ENCODE assay signal across 10 mouse cellular contexts in the genomic region with DNA sequence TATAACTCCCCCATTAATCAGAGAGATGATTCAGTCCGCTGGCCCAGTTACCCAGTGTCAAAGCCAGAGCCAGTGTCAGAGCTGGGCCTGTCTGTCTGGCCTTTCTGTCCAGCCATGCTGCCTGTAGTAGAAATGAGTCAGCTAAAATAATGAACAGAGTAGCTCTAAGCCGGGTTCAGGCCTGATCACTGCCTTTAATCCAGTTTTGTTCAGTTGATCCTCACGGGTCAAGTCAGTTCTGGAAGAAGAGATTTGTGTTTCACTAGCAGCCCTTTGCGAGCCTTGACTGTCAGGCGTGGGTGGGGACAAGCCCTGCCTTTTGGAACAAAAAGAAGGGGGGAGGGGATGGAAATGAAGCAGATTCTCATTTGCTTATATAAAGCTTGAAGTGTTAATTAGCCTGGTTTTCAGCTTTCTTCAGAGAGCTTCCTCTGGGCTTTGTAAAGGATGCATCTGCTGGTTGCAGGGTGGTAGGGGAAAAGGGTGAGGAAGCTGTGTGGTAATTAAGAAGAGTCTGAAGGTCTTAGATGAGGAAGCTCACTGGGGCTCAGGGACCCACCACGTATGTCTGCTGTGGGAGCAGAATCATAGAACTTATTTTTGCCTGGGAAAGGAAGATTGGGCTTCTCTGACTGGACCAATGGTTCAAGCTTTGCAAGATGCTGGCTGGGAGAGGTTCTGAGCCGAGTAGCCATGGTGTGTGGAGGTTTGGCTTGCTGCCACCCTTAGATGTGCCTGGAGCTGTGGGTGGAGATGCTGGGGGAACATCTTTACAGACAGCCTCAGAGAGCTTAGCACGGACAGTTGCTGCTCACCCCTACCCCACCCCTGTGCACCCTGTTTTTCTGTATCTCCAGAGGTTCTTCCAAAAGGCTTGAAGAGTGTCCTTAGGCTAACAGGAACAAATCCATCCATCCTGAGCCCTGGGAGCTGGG. TPM values are rescaled to one million over a fixed set of nuclear protein-coding genes. Genes with fewer than 3 reads are reported as not detected.
DNase-seq lines count a peak whose midpoint lies in the region; ATAC-seq and TF ChIP-seq lines count a peak whose summit lies in the region.
"Had no signal": no experiment of that assay in that cellular context is flagged by ENCODE, and none has a peak within 500 bp of the region (broad histone marks: within the 10 kb centered on the region; RNA-seq: fewer than 3 reads in every experiment).

No protein-coding gene starts in this region.

- no peak for TF ChIP-seq EP300 in CH12.LX (IDR thresholded peaks at IDR 0.05; ENCODE audit: low read length)

- no peak overlapping the region for H3K4me3 ChIP-seq in CH12.LX (replicated peaks in 1 of 3; ENCODE audit: low read depth in 2 of 3, low read length in 2 of 3, poor library complexity in 1 of 3)
- no peak overlapping the region for H3K4me3 ChIP-seq in neural tube, embryonic 14.5 days (ENCODE audit: low read depth, low read length)
- no peak overlapping the region for H3K4me3 ChIP-seq in intestine, postnatal 0 days (ENCODE audit: low read depth, low read length)

- WGBS in neural tube, embryonic 14.5 days = 17% methylated on average over 8 of the region's 8 CpGs
- WGBS in intestine, postnatal 0 days = 45% methylated on average over 8 of the region's 8 CpGs

- in situ Hi-C loops in CH12.LX (cut with MboI; ENCODE audit: low pct_ligation_motif_present, low pct_unique_long_range_greater_than_20kb, low sequenced_read_pairs) = no loop called here

- no peak overlapping the region for H3K27ac ChIP-seq in CH12.LX (ENCODE audit: insufficient read depth, low read depth)
- peak overlapping the region; percentile 70 for H3K27ac ChIP-seq in neural tube, embryonic 14.5 days (ENCODE audit: low read depth, low read length)
- H3K27ac ChIP-seq in intestine, postnatal 0 days (ENCODE audit: low read depth, low read length) = no peak overlapping the region

- H3K9me3 ChIP-seq in CH12.LX (replicated peaks; ENCODE audit: low read length) = no peaks in the 10 kb centered on the region
- no peaks in the 10 kb centered on the region for H3K9me3 ChIP-seq in neural tube, embryonic 14.5 days (ENCODE audit: control insufficient read depth, low read length)
- H3K9me3 ChIP-seq in intestine, postnatal 0 days (ENCODE audit: control insufficient read depth) = no peaks in the 10 kb centered on the region

- peak; percentile 69 for DNase-seq in layer of hippocampus, adult 9-11 months
- no peak for DNase-seq in layer of hippocampus, adult 9-10 months (ENCODE audit: low spot score)
- DNase-seq in CH12.LX (ENCODE audit: extremely low read depth) = peak; percentile 52
- DNase-seq in adrenal gland, postnatal 25 days = peak; percentile 55
- peak; percentile 11 to 41 for DNase-seq in heart, postnatal 14 days
- no peak for DNase-seq in kidney, postnatal 10 days

- intact Hi-C loops in heart, postnatal 14 days (cut with DNase I) = loop anchor here (5.0 kb wide), 1 partner anchor 42 kb away; no protein-coding TSS in a partner anchor

- no peak overlapping the region for H3K4me2 ChIP-seq in CH12.LX (ENCODE audit: insufficient read depth, low read depth, poor library complexity, severe bottlenecking)
- H3K4me2 ChIP-seq in neural tube, embryonic 14.5 days (ENCODE audit: low read depth, low read length) = no peak overlapping the region
- H3K4me2 ChIP-seq in intestine, postnatal 0 days (replicated peaks; ENCODE audit: low read depth) = no peak overlapping the region

- dilution Hi-C loops in CH12.LX (cut with MboI; ENCODE audit: extremely low pct_ligation_motif_present, extremely low pct_unique_long_range_greater_than_20kb, low sequenced_read_pairs) = no loop called here

- 0 out of 2 replicates have a peak overlapping the region, but pooled peaks have one; percentile 0 for H3K9ac ChIP-seq in CH12.LX (ENCODE audit: insufficient read depth, low read depth)
- H3K9ac ChIP-seq in neural tube, embryonic 14.5 days (replicated peaks; ENCODE audit: low read depth, low read length) = 0 out of 2 replicates have a peak overlapping the region, but pooled peaks have one; percentile 25
- no peak overlapping the region for H3K9ac ChIP-seq in intestine, postnatal 0 days (ENCODE audit: low read depth, low read length)

- no peaks in the 10 kb centered on the region for H3K79me2 ChIP-seq in CH12.LX (replicated peaks; ENCODE audit: control insufficient read depth, extremely low read depth, insufficient read depth, poor library complexity, severe bottlenecking)

- peak; percentile 38; the same call in 1 of the 2 replicates for ATAC-seq in neural tube, embryonic 14.5 days (ENCODE audit: low read depth)
- no peak for ATAC-seq in intestine, postnatal 0 days

- peaks cover 4 to 52% of the 10 kb centered on the region in 2 experiments; a peak in 3 of 4 replicates for H3K4me1 ChIP-seq in CH12.LX (ENCODE audit: control insufficient read depth in 1 of 2, insufficient read depth in 2 of 2)
- H3K4me1 ChIP-seq in neural tube, embryonic 14.5 days (ENCODE audit: control insufficient read depth, insufficient read depth, low read length) = peaks cover 51% of the 10 kb centered on the region
- H3K4me1 ChIP-seq in intestine, postnatal 0 days (replicated peaks; ENCODE audit: control insufficient read depth, insufficient read depth, low read length) = no peaks in the 10 kb centered on the region

- H3K27me3 ChIP-seq in CH12.LX (replicated peaks) = no peaks in the 10 kb centered on the region
- H3K27me3 ChIP-seq in neural tube, embryonic 14.5 days (ENCODE audit: control insufficient read depth, insufficient read depth, low read length) = no peaks in the 10 kb centered on the region
- H3K27me3 ChIP-seq in intestine, postnatal 0 days (replicated peaks; ENCODE audit: control insufficient read depth, insufficient read depth, low read length) = no peaks in the 10 kb centered on the region

- no peak for TF ChIP-seq CTCF in CH12.LX (conservative IDR thresholded peaks at IDR 0.05 in 1 of 2, IDR thresholded peaks at IDR 0.05 in 1 of 2; ENCODE audit: low read depth in 2 of 2, low read length in 2 of 2)
- TF ChIP-seq CTCF in intestine, postnatal 0 days (IDR thresholded peaks at IDR 0.05; ENCODE audit: low read depth) = no peak

- no peak for TF ChIP-seq RAD21 in CH12.LX (IDR thresholded peaks at IDR 0.05; ENCODE audit: low read depth, low read length)

- no peaks in the 10 kb centered on the region for H3K36me3 ChIP-seq in CH12.LX (replicated peaks in 1 of 2; ENCODE audit: control insufficient read depth in 1 of 2, insufficient read depth in 1 of 2, low read length in 1 of 2)
- H3K36me3 ChIP-seq in neural tube, embryonic 14.5 days (ENCODE audit: control insufficient read depth, insufficient read depth, low read length) = peaks cover 36% of the 10 kb centered on the region
- H3K36me3 ChIP-seq in intestine, postnatal 0 days (ENCODE audit: control insufficient read depth, insufficient read depth) = no peaks in the 10 kb centered on the region

- no peak for TF ChIP-seq POLR2A in CH12.LX (IDR thresholded peaks at IDR 0.05; ENCODE audit: low read depth, low read length)

TF ChIP-seq in CH12.LX, 34 proteins besides CTCF, POLR2A, EP300 and RAD21:
- TF ChIP-seq ZMIZ1 (IDR thresholded peaks at IDR 0.05; ENCODE audit: low read depth, low read length) (no peak), USF1 (IDR thresholded peaks at IDR 0.05; ENCODE audit: low read depth, low read length) (no peak), CHD2 (IDR thresholded peaks at IDR 0.05; ENCODE audit: low read length) (peak; percentile 52; the same call in 1 of the 2 replicates)

RNA-seq across cellular contexts. Expression of gene Nsg2, which starts 20.0 kb away (rescaled TPM):
- total RNA-seq in CH12.LX (2012; rRNA removed) (1.4 and 2.8 TPM in 2 replicates), CH12.LX (2014; rRNA removed) (7.3 and 7.5 TPM in 2 replicates)
- 7.4 and 7.6 TPM in 2 replicates for polyA plus RNA-seq in CH12.LX (2012; ENCODE audit: insufficient read length, low read depth)
- 23.6 and 33.9 TPM in 2 replicates for total RNA-seq in adrenal gland, postnatal 25 days (2021)
- total RNA-seq in heart, postnatal 14 days (2021) = 1 to 10 TPM; 1.2 to 8.5 TPM
- polyA plus RNA-seq in neural tube, embryonic 14.5 days (2014; fragmentation: Nextera tagmentation; extraction: Ambion mirVana) = 143 and 156 TPM in 2 replicates
- polyA plus RNA-seq in intestine, postnatal 0 days (2015; fragmentation: Nextera tagmentation; extraction: Ambion mirVana) = 9.3 and 10.1 TPM in 2 replicates

RNA-seq across cellular contexts. Expression of gene 4930524B15Rik, which starts 54.9 kb away (rescaled TPM):
- total RNA-seq in CH12.LX (2012; rRNA removed) = not detected in 2 replicates
- total RNA-seq in CH12.LX (2014; rRNA removed) = not detected in 2 replicates
- not detected in 2 replicates for polyA plus RNA-seq in CH12.LX (2012; ENCODE audit: insufficient read length, low read depth)
- total RNA-seq in adrenal gland, postnatal 25 days (2021) = not detected in 2 replicates
- total RNA-seq in heart, postnatal 14 days (2021) = not detected
- 0.16 and 0.52 TPM in 2 replicates for polyA plus RNA-seq in neural tube, embryonic 14.5 days (2014; fragmentation: Nextera tagmentation; extraction: Ambion mirVana)
- polyA plus RNA-seq in intestine, postnatal 0 days (2015; fragmentation: Nextera tagmentation; extraction: Ambion mirVana) = 0.14 and 0.26 TPM in 2 replicates
- total RNA-seq: neutrophil, adult 5-6 weeks had no signal
- polyA plus RNA-seq: intestine, embryonic 14.5 days had no signal

Comparison
In these comparisons a context has a peak if more than half of its experiments do, and no peak if none do; other contexts are left out.
1. DNase-seq: peak in layer of hippocampus, adult 9-11 months (single experiment), CH12.LX (single experiment), adrenal gland, postnatal 25 days (single experiment) and heart, postnatal 14 days (2 of 2); none in layer of hippocampus, adult 9-10 months (single experiment) and kidney, postnatal 10 days (single experiment).